In the genomic region with DNA sequence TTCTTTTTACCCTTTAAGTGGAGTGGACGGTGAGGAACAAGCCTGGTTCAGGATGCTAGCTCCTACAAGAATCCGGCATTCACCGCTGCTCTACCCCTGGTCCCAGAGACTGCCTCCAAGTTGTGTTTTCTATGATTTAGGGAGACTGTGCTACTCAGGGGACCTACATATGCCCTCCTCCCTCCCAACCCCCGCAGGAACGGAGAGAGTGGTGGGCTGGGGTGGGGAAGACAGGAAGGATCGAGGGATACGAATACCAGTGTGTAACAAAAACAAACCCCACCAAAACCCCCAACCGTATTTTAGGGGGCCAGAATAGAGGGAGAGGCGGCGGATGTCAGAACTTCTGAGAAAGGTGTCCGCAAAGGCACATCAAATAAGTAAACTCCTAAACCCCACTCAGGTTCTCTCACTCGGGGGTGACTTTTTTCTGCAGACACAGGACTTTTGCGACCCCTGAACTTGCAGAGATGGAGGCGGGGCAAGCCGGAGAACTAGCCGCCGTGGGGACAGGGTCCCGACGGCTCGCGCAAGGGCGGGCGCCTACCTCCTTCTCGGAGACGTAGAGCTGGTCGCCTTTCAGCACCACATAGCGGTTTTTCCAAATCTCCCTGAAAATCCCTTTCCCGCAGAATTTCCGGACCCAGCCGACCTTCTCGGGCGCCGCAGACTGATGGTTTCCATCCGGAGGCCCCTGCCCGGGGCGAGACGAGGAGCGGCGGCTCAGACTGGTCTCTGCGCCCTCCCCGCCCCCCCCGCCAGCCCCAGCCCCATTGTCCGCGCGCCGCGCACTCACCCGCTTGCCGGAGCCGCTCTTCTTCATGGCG, we compare ENCODE assay signal across 8 mouse cellular contexts. TPM values are rescaled to one million over a fixed set of nuclear protein-coding genes. Genes with fewer than 3 reads are reported as not detected.
DNase-seq lines count a peak whose midpoint lies in the region; ATAC-seq and TF ChIP-seq lines count a peak whose summit lies in the region.

No protein-coding gene starts in this region.

- no peaks in the 10 kb centered on the region for H3K9me3 ChIP-seq in ES-E14 (ENCODE audit: control insufficient read depth, insufficient read depth, low read depth, low read length)
- no peaks in the 10 kb centered on the region for H3K9me3 ChIP-seq in hindbrain, embryonic 11.5 days (ENCODE audit: control insufficient read depth, low read length)
- no peaks in the 10 kb centered on the region for H3K9me3 ChIP-seq in liver, embryonic 15.5 days (replicated peaks)

- peak overlapping the region; percentile 78 for H3K4me3 ChIP-seq in layer of hippocampus, adult 2 months
- peak overlapping the region; percentile 63 to 64 for H3K4me3 ChIP-seq in ES-E14 (ENCODE audit: insufficient read depth in 1 of 2, low read depth in 1 of 2, low read length in 2 of 2, poor library complexity in 1 of 2, severe bottlenecking in 1 of 2)
- H3K4me3 ChIP-seq in hindbrain, embryonic 11.5 days (ENCODE audit: low read depth, low read length) = peak overlapping the region; percentile 52
- peak overlapping the region; percentile 65 for H3K4me3 ChIP-seq in liver, embryonic 15.5 days (replicated peaks)

- peaks cover 1% of the 10 kb centered on the region; the same call in 1 of the 2 replicates for H3K36me3 ChIP-seq in ES-E14 (ENCODE audit: control insufficient read depth, insufficient read depth, low read length, poor library complexity, severe bottlenecking)
- H3K36me3 ChIP-seq in hindbrain, embryonic 11.5 days (ENCODE audit: control insufficient read depth, insufficient read depth, low read length) = peaks cover 8% of the 10 kb centered on the region
- no peaks in the 10 kb centered on the region; the same call in 1 of the 2 replicates for H3K36me3 ChIP-seq in liver, embryonic 15.5 days (replicated peaks)

- peak overlapping the region; percentile 49 for H3K4me2 ChIP-seq in hindbrain, embryonic 11.5 days (replicated peaks; ENCODE audit: low read depth, low read length)
- peak overlapping the region; percentile 93 for H3K4me2 ChIP-seq in liver, embryonic 15.5 days

- under 1% methylated on average over 49 of the region's 51 CpGs for WGBS in hindbrain, embryonic 11.5 days
- WGBS in liver, embryonic 15.5 days (ENCODE audit: insufficient replicate concordance) = 2% methylated on average over 50 of the region's 51 CpGs

- H3K9ac ChIP-seq in ES-E14 (ENCODE audit: insufficient read depth, low read depth, low read length, poor library complexity, severe bottlenecking) = peak overlapping the region; percentile 49
- H3K9ac ChIP-seq in hindbrain, embryonic 11.5 days (ENCODE audit: low read depth, low read length) = peak overlapping the region; percentile 94
- peak overlapping the region; percentile 63 for H3K9ac ChIP-seq in liver, embryonic 15.5 days

- H3K27ac ChIP-seq in layer of hippocampus, adult 2 months = peak overlapping the region; percentile 95
- no peak overlapping the region for H3K27ac ChIP-seq in ES-E14 (ENCODE audit: insufficient read depth, low read depth, low read length, poor library complexity, severe bottlenecking)
- peak overlapping the region; percentile 95 for H3K27ac ChIP-seq in hindbrain, embryonic 11.5 days (ENCODE audit: low read depth, low read length)
- H3K27ac ChIP-seq in liver, embryonic 15.5 days (replicated peaks) = peak overlapping the region; percentile 70

- in situ Hi-C loops in ES-E14 (cut with MboI; ENCODE audit: low sequenced_read_pairs in 2 of 2, unreplicated experiment in 2 of 2) = no loop called here

- TF ChIP-seq CTCF in layer of hippocampus, adult 2 months (conservative IDR thresholded peaks at IDR 0.05) = no peak

- ATAC-seq in hindbrain, embryonic 11.5 days (ENCODE audit: low FRiP score) = peak; percentile 80
- ATAC-seq in liver, embryonic 15.5 days (ENCODE audit: insufficient read depth) = 0 out of 2 replicates have a peak, but pooled peaks have one; percentile 5

- peaks cover 2 to 12% of the 10 kb centered on the region in 2 experiments; a peak in 2 of 4 replicates for H3K4me1 ChIP-seq in ES-E14 (ENCODE audit: control insufficient read depth in 2 of 2, insufficient read depth in 2 of 2, low read length in 2 of 2, poor library complexity in 1 of 2)
- H3K4me1 ChIP-seq in hindbrain, embryonic 11.5 days (replicated peaks; ENCODE audit: control insufficient read depth, insufficient read depth, low read length) = peaks cover 18% of the 10 kb centered on the region; the same call in 1 of the 2 replicates
- peaks cover 55% of the 10 kb centered on the region for H3K4me1 ChIP-seq in liver, embryonic 15.5 days (replicated peaks)

- no peak for DNase-seq in layer of hippocampus, adult 2 months (ENCODE audit: low spot score in 2 of 2)
- no peak for DNase-seq in layer of hippocampus, postnatal 36 days
- no peak for DNase-seq in ES-E14 (ENCODE audit: low read depth, low spot score)
- peak; percentile 69 for DNase-seq in embryo, embryonic 10.5 days (ENCODE audit: low spot score)
- DNase-seq in hindbrain, embryonic 11.5 days (ENCODE audit: low spot score) = peak; percentile 78
- DNase-seq in spleen, postnatal 36 days (ENCODE audit: low spot score in 2 of 2) = peak; percentile 35 to 48
- no peak for DNase-seq in urinary bladder, postnatal 36 days (ENCODE audit: low spot score in 2 of 2)

- no peaks in the 10 kb centered on the region for H3K27me3 ChIP-seq in hindbrain, embryonic 11.5 days (ENCODE audit: control insufficient read depth, insufficient read depth, low read length)
- H3K27me3 ChIP-seq in liver, embryonic 15.5 days = peaks cover 58% of the 10 kb centered on the region

TF ChIP-seq in ES-E14, 5 proteins besides CTCF, POLR2A, EP300 and RAD21:
- TF ChIP-seq CHD2 (IDR thresholded peaks at IDR 0.05; ENCODE audit: low read depth, low read length) = no peak
- TF ChIP-seq MAFK (IDR thresholded peaks at IDR 0.05; ENCODE audit: insufficient read depth, low read depth, low read length) = no peak
- no peak for TF ChIP-seq HCFC1 (IDR thresholded peaks at IDR 0.05; ENCODE audit: borderline replicate concordance, insufficient read depth, low read length)
- TF ChIP-seq ZNF384 (IDR thresholded peaks at IDR 0.05; ENCODE audit: low read depth, low read length) = no peak
- TF ChIP-seq ZC3H11A (IDR thresholded peaks at IDR 0.05; ENCODE audit: borderline replicate concordance, low read depth, low read length) = no peak

RNA-seq across cellular contexts. Expression of gene Plekho1, which starts 0.6 kb away (rescaled TPM):
- total RNA-seq in layer of hippocampus, adult 2 months (2021) = 10 to 100 TPM; 39.3 to 44.1 TPM
- total RNA-seq in layer of hippocampus, postnatal 36 days (2021) = 10 to 100 TPM; 37.3 to 41.0 TPM
- 12.0 and 19.6 TPM in 2 replicates for total RNA-seq in ES-E14 (2012; rRNA removed)
- 70.0 and 73.7 TPM in 2 replicates for polyA plus RNA-seq in hindbrain, embryonic 11.5 days (2014; fragmentation: Nextera tagmentation; extraction: Ambion mirVana)
- polyA plus RNA-seq in liver, embryonic 15.5 days (2015; fragmentation: Nextera tagmentation; extraction: Ambion mirVana) = 5.9 and 6.6 TPM in 2 replicates

Comparison
In these comparisons a context has a peak if more than half of its experiments do, and no peak if none do; other contexts are left out.
1. DNase-seq: peak in embryo, embryonic 10.5 days (single experiment), hindbrain, embryonic 11.5 days (single experiment) and spleen, postnatal 36 days (2 of 2); none in layer of hippocampus, adult 2 months (0 of 2), layer of hippocampus, postnatal 36 days (0 of 2), ES-E14 (single experiment) and urinary bladder, postnatal 36 days (0 of 2).
2. Peak in every context shown above with its lines, with median percentiles within 50 percentile points of each other: H3K4me3 ChIP-seq and H3K9ac ChIP-seq.